Mouse (Mus musculus) hindbrain, embryonic 15.5 days (tissue): ENCODE data around the gene Agpat3. TPM values are rescaled to one million over a fixed set of nuclear protein-coding genes. Genes with fewer than 3 reads are reported as not detected.

Source experiments
- ATAC-seq: fragments of 200-750 bp; cut with Nextera tagmentation; 2 replicates; pipeline ENCODE4 v1.8.0; 2017; ENCODE audit warnings: low read depth, moderate number of reproducible peaks, moderate TSS enrichment; ENCODE audit not compliant: low FRiP score
- H3K27ac ChIP-seq: fragments of 300-500 bp; sonication (generic); replicated peaks from 2 replicates; pipeline ENCODE4 v1.5.1; 2015; ENCODE audit warnings: mild to moderate bottlenecking, inconsistent platforms
- H3K27me3 ChIP-seq: fragments of 300-500 bp; sonication (generic); 2 replicates; pipeline ENCODE4 v1.6.1; 2015; ENCODE audit warnings: control low read depth, inconsistent platforms
- H3K36me3 ChIP-seq: fragments of 300-500 bp; sonication (generic); 2 replicates; pipeline ENCODE4 v1.6.1; 2015; ENCODE audit warnings: control low read depth, inconsistent platforms
- H3K4me1 ChIP-seq: fragments of 300-500 bp; sonication (generic); replicated peaks from 2 replicates; pipeline ENCODE4 v1.6.1; 2015; ENCODE audit warnings: control low read depth, inconsistent platforms
- H3K4me2 ChIP-seq: fragments of 300-500 bp; sonication (generic); 2 replicates; pipeline ENCODE4 v1.6.1; 2015; ENCODE audit warnings: moderate library complexity, mild to moderate bottlenecking, inconsistent platforms
- H3K4me3 ChIP-seq: fragments of 300-500 bp; sonication (generic); 2 replicates; pipeline ENCODE4 v1.5.1; 2015; ENCODE audit warnings: mild to moderate bottlenecking, inconsistent platforms
- H3K9ac ChIP-seq: fragments of 300-500 bp; sonication (generic); 2 replicates; pipeline ENCODE4 v1.6.1; 2015; ENCODE audit warnings: inconsistent platforms
- H3K9me3 ChIP-seq: fragments of 300-500 bp; sonication (generic); 2 replicates; pipeline ENCODE4 v1.6.1; 2016; ENCODE audit warnings: control low read depth, inconsistent platforms
- WGBS: fragments of 180-500 bp; shearing (Covaris S2); methylation state at CpG from one replicate; pipeline ENCODE4 v1.1.7; 2015; 5-methylcytosine and 5-hydroxymethylcytosine counted together
- polyA plus RNA-seq: library from polyadenylated mRNA; unstranded; fragments of >200 nt; fragmentation: Nextera tagmentation; extraction: Ambion mirVana; gene quantifications from 2 replicates; pipeline ENCODE4 v1.2.1, GENCODE M21; 2015

Gene Agpat3
- polyA plus RNA-seq, 1 experiment from 2014 or later, result 83.5 TPM

DNA sequence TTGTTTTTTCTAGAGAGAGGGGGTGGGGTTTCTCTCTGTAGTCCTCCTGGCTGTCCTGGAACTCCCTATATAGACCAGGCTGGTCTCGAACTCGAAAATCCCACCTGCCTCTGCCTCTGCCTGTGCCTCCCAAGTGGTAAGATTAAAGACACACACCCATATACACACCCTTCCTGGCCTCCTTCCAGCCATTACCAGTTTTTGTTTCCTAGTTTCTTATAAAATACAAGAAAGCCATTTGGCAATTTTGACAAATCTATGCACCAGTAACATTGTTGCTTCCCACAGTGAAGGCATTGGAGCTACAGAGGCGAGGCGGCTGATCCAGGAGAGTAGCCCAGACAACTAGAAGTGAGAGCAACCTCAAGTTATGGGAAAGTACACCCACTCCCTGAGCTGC is 6.0 kb upstream of the Agpat3 start:
- Histone ChIP-seq H3K27me3 (no peaks in the 10 kb centered on the region), H3K4me3 (no peak overlapping the region), H3K4me2 (no peak overlapping the region), H3K9ac (no peak overlapping the region), H3K9me3 (no peaks in the 10 kb centered on the region), H3K36me3 (no peaks in the 10 kb centered on the region), H3K4me1 (no peaks in the 10 kb centered on the region), H3K27ac (no peak overlapping the region)
- no peak for ATAC-seq
- WGBS, result 87% methylated on average over 4 of the region's 4 CpGs

DNA sequence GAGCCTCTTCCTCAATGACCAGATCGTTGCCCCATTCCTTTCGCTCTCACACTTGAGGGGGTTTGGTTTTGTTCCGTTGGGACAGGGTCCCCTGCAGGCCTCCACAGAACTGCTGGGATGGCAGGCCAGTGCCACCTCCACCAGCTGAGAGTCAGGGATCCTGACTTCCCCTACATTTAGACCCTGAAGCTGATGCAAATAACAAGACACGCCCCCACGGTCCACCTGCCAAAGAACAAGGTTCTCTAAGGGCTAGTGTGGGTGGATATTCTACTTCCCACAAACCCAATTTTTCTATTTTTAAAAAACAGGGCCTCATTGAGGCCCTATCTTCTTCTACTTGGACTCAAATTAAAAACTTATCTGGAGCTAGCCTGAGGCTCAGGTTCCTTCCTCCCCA is 5.5 kb upstream of the Agpat3 start:
- ATAC-seq, result no peak
- Histone ChIP-seq H3K4me3 (no peak overlapping the region), H3K9ac (no peak overlapping the region), H3K27me3 (no peaks in the 10 kb centered on the region), H3K27ac (no peak overlapping the region), H3K4me1 (peaks cover 3% of the 10 kb centered on the region), H3K4me2 (no peak overlapping the region), H3K36me3 (no peaks in the 10 kb centered on the region), H3K9me3 (no peaks in the 10 kb centered on the region)
- 89% methylated on average over 5 of the region's 5 CpGs for WGBS

DNA sequence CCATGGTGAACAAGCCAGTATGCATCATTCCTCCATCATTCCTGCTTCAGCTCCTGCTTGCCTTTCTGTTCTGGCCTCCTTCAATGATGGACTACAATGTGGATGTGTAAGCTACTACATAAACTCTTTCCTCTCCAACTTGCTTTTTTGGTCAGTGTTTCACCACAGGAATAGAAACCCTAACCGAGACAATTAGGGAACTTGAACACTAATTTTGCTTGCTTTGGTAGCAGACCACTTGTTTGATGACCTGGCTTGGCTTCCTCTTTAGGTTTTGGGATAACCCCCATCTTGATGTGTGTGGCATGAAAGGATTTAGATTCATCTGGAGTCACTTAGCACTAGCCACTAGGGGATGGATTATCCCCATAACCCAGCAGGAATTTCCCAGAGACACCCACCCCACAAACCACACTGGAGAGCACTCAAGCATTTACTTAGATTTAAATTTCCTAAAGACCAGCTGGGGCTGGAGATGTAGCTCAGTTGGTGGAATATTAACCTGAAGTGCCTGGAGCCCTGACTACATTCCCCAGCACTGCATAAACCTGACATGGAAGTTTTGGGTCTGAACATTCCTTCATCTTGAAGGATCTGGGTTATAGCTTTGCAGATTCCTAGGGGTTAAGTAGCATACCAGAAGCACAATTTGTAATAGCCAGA is 3.8 kb upstream of the Agpat3 start:
- no peak for ATAC-seq
- H3K27me3 ChIP-seq, result no peaks in the 10 kb centered on the region
- H3K4me3 ChIP-seq, result no peak overlapping the region
- no peaks in the 10 kb centered on the region for H3K9me3 ChIP-seq
- H3K9ac ChIP-seq, result no peak overlapping the region
- no peaks in the 10 kb centered on the region for H3K36me3 ChIP-seq
- H3K4me1 ChIP-seq, result peaks cover 11% of the 10 kb centered on the region
- 81% methylated on average over 1 of the region's 1 CpGs for WGBS
- no peak overlapping the region for H3K4me2 ChIP-seq
- H3K27ac ChIP-seq, result no peak overlapping the region

DNA sequence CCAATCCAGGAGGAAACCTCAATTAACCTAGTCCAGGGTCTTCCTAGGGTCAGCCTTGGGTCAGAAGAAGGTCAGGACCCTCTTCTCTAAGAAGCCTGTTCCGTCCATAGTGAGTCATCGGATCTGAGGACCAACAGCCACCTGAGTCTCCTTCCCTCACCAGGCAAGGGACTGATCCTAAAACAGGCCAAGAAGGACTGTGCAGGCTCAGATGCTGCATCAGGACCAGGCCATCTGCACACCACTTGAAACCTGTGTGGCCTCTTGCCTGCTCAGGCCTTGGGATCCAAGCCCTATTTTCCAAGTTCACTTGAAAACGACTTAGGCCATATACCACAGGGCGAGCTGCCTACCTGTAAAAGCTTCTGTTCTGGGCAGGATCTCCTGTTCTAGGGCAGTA is 907 bp upstream of the Agpat3 start:
- Histone ChIP-seq H3K36me3 (no peaks in the 10 kb centered on the region), H3K27ac (no peak overlapping the region), H3K27me3 (no peaks in the 10 kb centered on the region), H3K4me1 (peaks cover 31% of the 10 kb centered on the region), H3K4me3 (0 out of 2 replicates have a peak overlapping the region, but pooled peaks have one; percentile 84), H3K9ac (peak overlapping the region; percentile 98), H3K4me2 (peak overlapping the region; percentile 67), H3K9me3 (no peaks in the 10 kb centered on the region)
- WGBS, result 57% methylated on average over 4 of the region's 4 CpGs
- ATAC-seq, result no peak

DNA sequence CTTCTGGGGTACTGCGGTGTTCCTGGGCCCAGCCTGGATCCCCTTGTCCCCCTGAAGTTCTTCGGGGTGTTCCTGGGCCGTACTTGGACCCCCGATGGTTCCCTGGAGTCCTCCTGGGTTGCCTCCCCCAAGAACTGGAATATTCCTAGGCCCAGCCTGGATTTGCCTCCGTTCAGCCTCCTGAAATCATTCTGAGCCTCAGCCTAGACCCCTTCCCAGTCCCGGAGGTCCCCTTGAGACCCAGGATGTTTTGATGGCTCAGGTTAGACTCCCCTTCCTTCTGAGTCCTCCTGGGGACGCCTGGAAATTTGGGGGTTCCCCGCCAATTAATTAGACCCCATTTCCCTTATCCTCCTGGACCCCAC is 359 bp upstream of the Agpat3 start:
- Histone ChIP-seq H3K27ac (peak overlapping the region; percentile 76), H3K36me3 (no peaks in the 10 kb centered on the region), H3K9me3 (no peaks in the 10 kb centered on the region), H3K27me3 (no peaks in the 10 kb centered on the region), H3K4me1 (peaks cover 33% of the 10 kb centered on the region), H3K9ac (peak overlapping the region; percentile 98), H3K4me2 (peak overlapping the region; percentile 67), H3K4me3 (peak overlapping the region; percentile 84)
- peak; percentile 4; the same call in 1 of the 2 replicates for ATAC-seq
- WGBS, result 14% methylated on average over 8 of the region's 8 CpGs

DNA sequence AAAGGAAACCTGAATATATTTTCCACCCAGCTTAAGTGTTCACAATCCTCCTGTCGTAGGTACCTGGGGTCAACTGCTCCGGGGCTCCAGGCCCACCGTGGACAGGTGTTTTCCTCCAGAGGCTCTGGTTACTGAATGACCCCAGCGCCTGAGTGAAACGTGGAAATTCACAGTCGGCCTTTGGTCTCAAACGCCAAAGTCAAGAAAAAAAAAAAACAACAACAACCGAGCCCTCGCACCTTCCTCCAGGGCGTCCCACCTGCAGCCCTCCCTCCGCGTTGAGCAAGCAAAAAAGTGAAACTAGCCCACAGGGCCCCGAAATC is 764 bp downstream of the Agpat3 start:
- H3K4me3 ChIP-seq, result peak overlapping the region; percentile 84
- 1% methylated on average over 13 of the region's 13 CpGs for WGBS
- no peak for ATAC-seq
- H3K9me3 ChIP-seq, result no peaks in the 10 kb centered on the region
- H3K9ac ChIP-seq, result peak overlapping the region; percentile 98
- H3K36me3 ChIP-seq, result no peaks in the 10 kb centered on the region
- H3K4me2 ChIP-seq, result peak overlapping the region; percentile 67
- peak overlapping the region; percentile 76 for H3K27ac ChIP-seq
- H3K27me3 ChIP-seq, result no peaks in the 10 kb centered on the region
- H3K4me1 ChIP-seq, result peaks cover 33% of the 10 kb centered on the region

DNA sequence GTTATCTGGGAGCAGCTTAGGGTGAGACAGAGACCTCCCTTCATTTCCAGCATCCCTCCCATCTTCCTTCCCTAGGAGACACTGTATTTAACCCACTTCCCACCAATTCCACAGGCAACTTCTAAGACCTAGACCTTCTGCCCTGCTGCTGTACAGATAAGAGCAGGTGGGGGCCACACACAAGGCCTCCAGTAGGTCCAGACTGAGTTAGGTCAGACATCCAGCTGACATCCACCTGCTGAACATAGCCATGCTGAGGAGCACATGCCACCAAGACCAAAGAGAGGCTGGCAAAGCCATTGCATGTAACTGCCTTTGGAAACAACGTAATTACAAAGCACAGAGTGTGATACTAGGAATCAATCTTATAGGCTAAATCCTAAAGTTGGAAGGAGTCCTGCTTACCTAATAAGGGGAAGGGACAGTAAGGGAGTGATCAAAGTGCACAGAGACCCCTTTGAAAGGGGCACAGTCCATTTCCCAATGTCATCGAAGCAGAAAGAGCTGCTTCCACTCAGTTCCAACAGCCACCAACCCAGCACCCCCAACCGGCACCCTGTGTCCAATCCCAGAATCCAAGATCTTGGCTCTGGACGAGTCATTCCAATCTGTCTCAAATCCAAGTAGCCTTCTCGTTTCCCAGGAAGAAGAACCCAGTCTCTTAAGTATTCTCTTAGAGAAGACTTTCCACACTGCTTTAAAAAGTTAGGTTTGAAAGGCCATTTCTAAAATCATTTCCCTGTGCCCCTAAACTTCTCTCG is 1.3 kb downstream of the Agpat3 start:
- no peaks in the 10 kb centered on the region for H3K9me3 ChIP-seq
- H3K4me1 ChIP-seq, result peaks cover 33% of the 10 kb centered on the region
- peak overlapping the region; percentile 98 for H3K9ac ChIP-seq
- H3K36me3 ChIP-seq, result no peaks in the 10 kb centered on the region
- H3K27ac ChIP-seq, result no peak overlapping the region
- ATAC-seq, result no peak
- H3K4me3 ChIP-seq, result peak overlapping the region; percentile 84
- peak overlapping the region; percentile 67 for H3K4me2 ChIP-seq
- WGBS, result 19% methylated on average over 6 of the region's 6 CpGs
- H3K27me3 ChIP-seq, result no peaks in the 10 kb centered on the region

DNA sequence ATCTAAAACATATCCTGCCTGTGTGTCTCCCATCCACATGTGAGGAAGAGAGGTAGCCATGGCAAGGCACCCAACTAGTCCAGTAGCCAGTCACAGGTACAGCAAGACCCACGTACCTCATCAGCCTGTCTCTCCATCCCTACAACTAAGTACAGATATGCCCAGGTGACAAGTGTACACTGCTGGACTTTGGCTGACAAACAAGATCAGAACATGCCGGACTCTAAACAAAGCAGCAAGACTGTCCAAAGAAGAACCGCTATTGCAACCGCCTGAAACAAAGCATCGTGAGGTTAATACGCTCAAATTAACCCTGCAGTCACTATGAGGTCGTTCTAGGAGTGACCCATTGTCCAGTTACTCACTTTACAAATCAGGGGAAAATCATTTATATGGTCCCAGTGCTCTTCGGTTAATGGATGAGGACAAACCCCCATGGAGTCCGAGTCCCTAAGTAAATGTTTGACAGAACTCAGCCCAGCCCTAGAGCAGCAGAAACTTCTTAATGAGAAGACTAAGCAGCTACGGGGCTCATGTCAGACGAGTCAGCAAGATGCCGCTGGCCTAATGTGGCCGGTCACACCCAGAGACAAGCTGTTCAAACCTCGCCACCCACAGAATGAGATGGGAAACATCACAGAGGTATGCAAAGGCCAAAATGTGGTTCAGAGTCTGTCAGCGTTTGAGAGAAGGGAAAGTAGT is 2.7 kb downstream of the Agpat3 start:
- Histone ChIP-seq H3K4me3 (no peak overlapping the region), H3K4me2 (peak overlapping the region; percentile 67; the same call in 1 of the 2 replicates), H3K9me3 (no peaks in the 10 kb centered on the region), H3K27ac (no peak overlapping the region), H3K4me1 (peaks cover 37% of the 10 kb centered on the region), H3K9ac (no peak overlapping the region), H3K36me3 (no peaks in the 10 kb centered on the region), H3K27me3 (no peaks in the 10 kb centered on the region)
- 44% methylated on average over 15 of the region's 15 CpGs for WGBS
- no peak for ATAC-seq

DNA sequence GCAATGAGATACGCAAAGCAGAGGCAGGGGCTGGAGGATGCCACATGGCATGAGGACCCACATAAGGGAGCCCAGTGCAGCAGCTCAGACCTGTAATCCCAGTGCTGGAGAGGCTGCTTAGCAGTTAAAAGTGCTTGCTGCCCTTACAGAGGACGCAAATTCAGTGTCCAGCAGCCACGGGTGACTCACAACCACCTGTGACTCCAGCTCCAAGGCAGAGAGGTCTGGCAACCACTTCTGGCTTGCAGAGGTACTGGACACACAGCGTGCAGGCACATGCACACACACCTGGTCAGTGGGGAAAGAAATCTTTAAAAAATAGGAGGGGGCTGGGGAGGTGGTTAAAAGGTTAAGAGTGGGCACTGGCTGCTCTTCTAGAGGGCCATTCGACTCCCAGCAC is 4.1 kb downstream of the Agpat3 start:
- WGBS, result 85% methylated on average over 5 of the region's 5 CpGs
- Histone ChIP-seq H3K27me3 (no peaks in the 10 kb centered on the region), H3K9ac (no peak overlapping the region), H3K9me3 (no peaks in the 10 kb centered on the region), H3K4me3 (no peak overlapping the region), H3K4me1 (peaks cover 37% of the 10 kb centered on the region), H3K4me2 (no peak overlapping the region), H3K27ac (no peak overlapping the region), H3K36me3 (no peaks in the 10 kb centered on the region)
- ATAC-seq, result no peak

DNA sequence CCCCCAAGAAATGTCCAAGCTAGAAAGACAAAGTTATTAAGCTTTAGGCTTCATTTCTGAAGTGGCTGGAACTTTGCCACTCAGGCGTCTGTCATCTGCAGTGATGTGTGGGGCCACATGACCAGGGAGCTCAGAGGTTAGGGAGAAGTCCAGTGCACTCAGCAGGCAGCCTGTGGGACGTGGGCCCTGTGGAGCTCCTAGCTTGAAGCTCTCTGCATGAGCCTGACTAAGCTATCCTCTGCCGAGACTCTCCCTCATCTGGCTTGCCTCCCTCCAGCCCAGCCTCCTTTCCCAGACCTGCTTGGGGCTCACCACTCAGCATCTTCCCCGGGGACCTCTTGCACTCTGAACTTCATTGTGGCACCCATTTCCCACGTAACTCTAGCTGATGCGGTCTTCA is 4.8 kb downstream of the Agpat3 start:
- Histone ChIP-seq H3K27ac (no peak overlapping the region), H3K27me3 (no peaks in the 10 kb centered on the region), H3K4me3 (no peak overlapping the region), H3K4me2 (no peak overlapping the region), H3K4me1 (peaks cover 31% of the 10 kb centered on the region), H3K9me3 (no peaks in the 10 kb centered on the region), H3K36me3 (no peaks in the 10 kb centered on the region), H3K9ac (no peak overlapping the region)
- WGBS, result 66% methylated on average over 6 of the region's 6 CpGs
- no peak for ATAC-seq

DNA sequence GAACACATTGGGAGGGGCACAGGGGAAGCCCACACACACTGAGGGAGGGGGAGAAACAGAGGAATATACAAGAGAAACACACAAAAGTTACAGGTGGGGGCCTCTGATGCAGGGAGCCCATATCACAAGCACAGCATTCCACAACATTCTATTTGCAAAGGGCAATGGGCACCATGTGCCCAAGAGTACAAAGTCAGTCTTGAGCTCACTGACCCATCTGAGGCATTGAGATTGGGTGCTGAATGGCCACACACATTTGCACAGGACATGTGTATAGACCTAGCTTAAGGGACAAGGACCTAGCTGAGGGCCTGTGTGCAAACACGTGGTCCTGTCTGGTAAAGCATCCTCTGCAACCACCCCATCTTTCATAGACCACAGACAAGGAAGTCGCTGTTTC is 6.8 kb downstream of the Agpat3 start:
- Histone ChIP-seq H3K4me1 (peaks cover 19% of the 10 kb centered on the region), H3K4me3 (no peak overlapping the region), H3K27ac (no peak overlapping the region), H3K36me3 (no peaks in the 10 kb centered on the region), H3K9me3 (no peaks in the 10 kb centered on the region), H3K4me2 (no peak overlapping the region), H3K9ac (no peak overlapping the region), H3K27me3 (no peaks in the 10 kb centered on the region)
- no peak for ATAC-seq
- 90% methylated on average over 2 of the region's 2 CpGs for WGBS

DNA sequence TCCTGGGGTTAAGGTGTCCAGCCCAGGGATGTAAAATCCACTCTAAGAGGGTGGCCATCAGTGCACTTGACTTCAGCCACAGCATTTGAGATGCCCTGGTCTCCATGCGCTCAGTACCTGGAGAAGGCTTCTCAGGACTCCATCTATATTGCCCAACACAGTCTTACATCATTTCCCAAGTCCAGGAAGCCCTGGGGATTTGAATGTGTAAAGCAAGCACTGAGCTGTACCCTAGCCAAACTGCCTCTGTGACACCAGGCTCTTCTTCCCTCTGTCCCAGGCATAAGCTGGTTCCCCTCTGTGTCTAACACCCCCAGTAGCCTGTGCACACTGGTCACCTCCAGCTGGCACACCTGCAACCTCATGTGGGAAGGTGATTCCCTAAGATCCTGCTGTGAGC is 10.2 kb downstream of the Agpat3 start:
- Histone ChIP-seq H3K4me3 (no peak overlapping the region), H3K9ac (no peak overlapping the region), H3K27me3 (no peaks in the 10 kb centered on the region), H3K9me3 (no peaks in the 10 kb centered on the region), H3K27ac (no peak overlapping the region), H3K4me1 (0 out of 2 replicates have a peak, but pooled peaks cover 4% of the 10 kb centered on the region), H3K4me2 (no peak overlapping the region), H3K36me3 (no peaks in the 10 kb centered on the region)
- 100% methylated on average over 1 of the region's 1 CpGs for WGBS
- no peak for ATAC-seq
